Mouse (Mus musculus): Measurements from ENCODE around the gene Gpr158.

GRCm38 (mm10) chr2:21728075-21728474 lies 360.7 kb downstream of the Gpr158 start:
- no peak for TF ChIP-seq CTCF (IDR thresholded peaks at IDR 0.05; ENCODE audit: borderline replicate concordance, insufficient read depth, low read depth, low read length)
- TF ChIP-seq POLR2A (IDR thresholded peaks at IDR 0.05; ENCODE audit: borderline replicate concordance, insufficient read depth, low read length): no peak

Measured in cerebellum, adult 2 months (tissue).